In genomic region chr11:55533378-55533777, GRCm38 (mm10) we compare ENCODE assay signal across 8 mouse cellular contexts.
A peak's percentile ranks its signal among the peaks of the same experiment; 100 is the strongest.
DNase-seq lines count a peak whose midpoint lies in the region.

No protein-coding gene starts in this region.

- DNase-seq in gastrocnemius, postnatal 10 days: peak; percentile 26
- DNase-seq in gastrocnemius, adult 8-10 months (ENCODE audit: low spot score in 2 of 2): no peak
- DNase-seq in testis, postnatal 10 days (ENCODE audit: low spot score): peak; percentile 58
- no peak for DNase-seq in testis, postnatal 14 days (ENCODE audit: low spot score)
- peak; percentile 48 to 71 for DNase-seq in layer of hippocampus, postnatal 25 days (ENCODE audit: extremely low spot score in 1 of 2, low spot score in 1 of 2)
- DNase-seq in telencephalon, adult 2 months (ENCODE audit: low read depth, low spot score): peak; percentile 46
- no peak for DNase-seq in spleen, postnatal 10 days (ENCODE audit: low spot score in 2 of 2)
- DNase-seq in spleen, adult 18-20 months: no peak

Comparison
In these comparisons a context has a peak if more than half of its experiments do, and no peak if none do; other contexts are left out.
1. DNase-seq: peak in gastrocnemius, postnatal 10 days (single experiment), testis, postnatal 10 days (single experiment), layer of hippocampus, postnatal 25 days (2 of 2) and telencephalon, adult 2 months (single experiment); none in gastrocnemius, adult 8-10 months (0 of 2), testis, postnatal 14 days (single experiment), spleen, postnatal 10 days (0 of 2) and spleen, adult 18-20 months (0 of 2).